Mouse (Mus musculus) intestine, postnatal 0 days (tissue): ENCODE data around the gene Cdiptos. TPM values are rescaled to one million over a fixed set of nuclear protein-coding genes. Genes with fewer than 3 reads are reported as not detected.
A peak's percentile ranks its signal among the peaks of the same experiment; 100 is the strongest.

Source experiments
- ATAC-seq: fragments of 200-750 bp; cut with Nextera tagmentation; 2 replicates; pipeline ENCODE4 v1.8.0; 2017; ENCODE audit warnings: mild to moderate bottlenecking, moderate TSS enrichment, moderate library complexity
- H3K27ac ChIP-seq: fragments of 300-500 bp; sonication (generic); 2 replicates; pipeline ENCODE4 v1.5.1; 2014; ENCODE audit warnings: mild to moderate bottlenecking, low read depth, low read length, moderate library complexity
- H3K27me3 ChIP-seq: fragments of 300-500 bp; sonication (generic); replicated peaks from 2 replicates; pipeline ENCODE4 v1.6.1; 2014; ENCODE audit warnings: low read length, mixed read lengths; ENCODE audit not compliant: control insufficient read depth, insufficient read depth
- H3K36me3 ChIP-seq: fragments of 300-500 bp; sonication (generic); 2 replicates; pipeline ENCODE4 v1.6.1; 2014; ENCODE audit warnings: mild to moderate bottlenecking, moderate library complexity; ENCODE audit not compliant: control insufficient read depth, insufficient read depth
- H3K4me1 ChIP-seq: fragments of 300-500 bp; sonication (generic); replicated peaks from 2 replicates; pipeline ENCODE4 v1.6.1; 2014; ENCODE audit warnings: antibody characterized with exemption, low read length, mixed read lengths; ENCODE audit not compliant: control insufficient read depth, insufficient read depth
- H3K4me2 ChIP-seq: fragments of 300-500 bp; sonication (generic); replicated peaks from 2 replicates; pipeline ENCODE4 v1.6.1; 2014; ENCODE audit warnings: low read depth, mild to moderate bottlenecking, moderate library complexity
- H3K4me3 ChIP-seq: fragments of 300-500 bp; sonication (generic); 2 replicates; pipeline ENCODE4 v1.5.1; 2014; ENCODE audit warnings: low read depth, low read length
- H3K9ac ChIP-seq: fragments of 300-500 bp; sonication (generic); 2 replicates; pipeline ENCODE4 v1.6.1; 2014; ENCODE audit warnings: mild to moderate bottlenecking, low read depth, low read length
- H3K9me3 ChIP-seq: fragments of 300-500 bp; sonication (generic); 2 replicates; pipeline ENCODE4 v1.6.1; 2016; ENCODE audit warnings: mixed run types; ENCODE audit not compliant: control insufficient read depth
- CTCF ChIP-seq: sonication (generic); IDR thresholded peaks from 2 replicates; pipeline ENCODE4 v1.5.1; 2016; ENCODE audit warnings: low read depth, mild to moderate bottlenecking, control low read depth, antibody characterized with exemption, moderate library complexity
- WGBS: fragments of 180-500 bp; shearing (Covaris S2); extraction: QIAGEN DNeasy Blood & Tissue Kit; methylation state at CpG from one replicate; pipeline ENCODE4 v1.1.7; 2014; 5-methylcytosine and 5-hydroxymethylcytosine counted together
- polyA plus RNA-seq: library from polyadenylated mRNA; unstranded; fragments of >200 nt; fragmentation: Nextera tagmentation; extraction: Ambion mirVana; gene quantifications from 2 replicates; pipeline ENCODE4 v1.2.1, GENCODE M21; 2015

Cdiptos gene
- polyA plus RNA-seq, 1 experiment from 2014 or later, result 3.2 TPM

GRCm38 (mm10) chr7:127011051-127011450 lies 35.2 kb upstream of the Cdiptos start:
- no peak for TF ChIP-seq CTCF
- no peak overlapping the region for H3K9ac ChIP-seq
- WGBS, result 95% methylated on average over 2 of the region's 2 CpGs
- 0 out of 2 replicates have a peak, but pooled peaks cover 7% of the 10 kb centered on the region for H3K36me3 ChIP-seq
- no peak for ATAC-seq
- 0 out of 2 replicates have a peak overlapping the region, but pooled peaks have one; percentile 3 for H3K27ac ChIP-seq
- H3K4me3 ChIP-seq, result no peak overlapping the region
- H3K4me1 ChIP-seq, result peaks cover 15% of the 10 kb centered on the region
- H3K9me3 ChIP-seq, result no peaks in the 10 kb centered on the region
- H3K4me2 ChIP-seq, result no peak overlapping the region
- H3K27me3 ChIP-seq, result no peaks in the 10 kb centered on the region

GRCm38 (mm10) chr7:127009307-127010085 lies 33.6 kb upstream of the Cdiptos start:
- no peak for TF ChIP-seq CTCF
- H3K4me1 ChIP-seq, result peaks cover 15% of the 10 kb centered on the region
- H3K36me3 ChIP-seq, result 0 out of 2 replicates have a peak, but pooled peaks cover 7% of the 10 kb centered on the region
- no peak overlapping the region for H3K9ac ChIP-seq
- no peak overlapping the region for H3K4me3 ChIP-seq
- WGBS, result 64% methylated on average over 17 of the region's 17 CpGs
- H3K4me2 ChIP-seq, result peak overlapping the region; percentile 45; the same call in 1 of the 2 replicates
- 0 out of 2 replicates have a peak, but pooled peaks have one; percentile 12 for ATAC-seq
- peak overlapping the region; percentile 94 for H3K27ac ChIP-seq
- no peaks in the 10 kb centered on the region for H3K27me3 ChIP-seq
- no peaks in the 10 kb centered on the region for H3K9me3 ChIP-seq

- ATAC-seq, result peak; percentile 96
- Histone ChIP-seq H3K4me2 (peak overlapping the region; percentile 45), H3K27me3 (no peaks in the 10 kb centered on the region), H3K4me1 (peaks cover 15% of the 10 kb centered on the region), H3K27ac (peak overlapping the region; percentile 94), H3K36me3 (0 out of 2 replicates have a peak, but pooled peaks cover 7% of the 10 kb centered on the region), H3K4me3 (no peak overlapping the region), H3K9ac (peak overlapping the region; percentile 43; the same call in 1 of the 2 replicates), H3K9me3 (no peaks in the 10 kb centered on the region)
- 20% methylated on average over 9 of the region's 9 CpGs for WGBS
- TF ChIP-seq CTCF, result 0 out of 2 replicates have a peak, but pooled peaks have one; percentile 1
Measured at GRCm38 (mm10) chr7:127008239-127009019, 32.5 kb upstream of the Cdiptos start.

- no peak for TF ChIP-seq CTCF
- no peak for ATAC-seq
- Histone ChIP-seq H3K9ac (no peak overlapping the region), H3K27me3 (no peaks in the 10 kb centered on the region), H3K4me3 (no peak overlapping the region), H3K27ac (peak overlapping the region; percentile 94), H3K4me2 (no peak overlapping the region), H3K9me3 (no peaks in the 10 kb centered on the region), H3K36me3 (no peaks in the 10 kb centered on the region), H3K4me1 (peaks cover 15% of the 10 kb centered on the region)
- 77% methylated on average over 6 of the region's 6 CpGs for WGBS
Measured at GRCm38 (mm10) chr7:127007313-127008024, 31.6 kb upstream of the Cdiptos start.

- Histone ChIP-seq H3K27me3 (no peaks in the 10 kb centered on the region), H3K9ac (no peak overlapping the region), H3K27ac (no peak overlapping the region; the same call in 1 of the 2 replicates), H3K4me1 (peaks cover 13% of the 10 kb centered on the region), H3K4me2 (no peak overlapping the region; the same call in 1 of the 2 replicates), H3K4me3 (no peak overlapping the region), H3K36me3 (peaks cover 19% of the 10 kb centered on the region), H3K9me3 (no peaks in the 10 kb centered on the region)
- TF ChIP-seq CTCF, result peak; percentile 55
- 51% methylated on average over 4 of the region's 4 CpGs for WGBS
- no peak for ATAC-seq
Measured at GRCm38 (mm10) chr7:127004122-127004875, 28.4 kb upstream of the Cdiptos start.
